Mouse (Mus musculus): ENCODE results near the gene Chmp1a. TPM values are rescaled to one million over a fixed set of nuclear protein-coding genes. Genes with fewer than 3 reads are reported as not detected.
A peak's percentile ranks its signal among the peaks of the same experiment; 100 is the strongest.
"Not testable (repeated sequence)": the region's sequence is repeated elsewhere in the genome, so short reads cannot be mapped to it uniquely, and the experiment has no call there.

Chmp1a gene
- polyA plus RNA-seq, 1 experiment from 2014 or later: 120 TPM

GRCm38 (mm10) chr8:123243053-123243452 lies 30.5 kb upstream of the Chmp1a start:
- no peak for DNase-seq (ENCODE audit: low spot score)
- Histone ChIP-seq H3K4me1 (no peaks in the 10 kb centered on the region), H3K36me3 (peaks cover 68% of the 10 kb centered on the region), H3K9me3 (no peaks in the 10 kb centered on the region), H3K4me3 (no peak overlapping the region), H3K27ac (no peak overlapping the region), H3K27me3 (ENCODE audit: insufficient read depth, poor library complexity, severe bottlenecking) (no peaks in the 10 kb centered on the region)
- 62% methylated on average over 11 of the region's 11 CpGs for WGBS

- Histone ChIP-seq H3K36me3 (peaks cover 60% of the 10 kb centered on the region), H3K27me3 (ENCODE audit: insufficient read depth, poor library complexity, severe bottlenecking) (peaks cover 3% of the 10 kb centered on the region; the same call in 1 of the 2 replicates)
Measured at GRCm38 (mm10) chr8:123242107-123242923, 29.8 kb upstream of the Chmp1a start.

GRCm38 (mm10) chr8:123239398-123239797 lies 26.8 kb upstream of the Chmp1a start:
- no peak overlapping the region for H3K27ac ChIP-seq
- H3K36me3 ChIP-seq: peaks cover 31% of the 10 kb centered on the region
- peaks cover 25% of the 10 kb centered on the region for H3K27me3 ChIP-seq (ENCODE audit: insufficient read depth, poor library complexity, severe bottlenecking)
- H3K9me3 ChIP-seq: no peaks in the 10 kb centered on the region
- no peak for DNase-seq (ENCODE audit: low spot score)
- H3K4me3 ChIP-seq: no peak overlapping the region
- peaks cover 20% of the 10 kb centered on the region for H3K4me1 ChIP-seq
- WGBS: 86% methylated on average over 10 of the region's 10 CpGs

More at GRCm38 (mm10) chr8:123242107-123242923, 29.8 kb upstream of the Chmp1a start:
- no peaks in the 10 kb centered on the region for H3K4me1 ChIP-seq
- no peak overlapping the region for H3K27ac ChIP-seq
- no peak for DNase-seq (ENCODE audit: low spot score)
- H3K4me3 ChIP-seq: no peak overlapping the region
- WGBS: 83% methylated on average over 7 of the region's 7 CpGs
- no peaks in the 10 kb centered on the region for H3K9me3 ChIP-seq

DNA sequence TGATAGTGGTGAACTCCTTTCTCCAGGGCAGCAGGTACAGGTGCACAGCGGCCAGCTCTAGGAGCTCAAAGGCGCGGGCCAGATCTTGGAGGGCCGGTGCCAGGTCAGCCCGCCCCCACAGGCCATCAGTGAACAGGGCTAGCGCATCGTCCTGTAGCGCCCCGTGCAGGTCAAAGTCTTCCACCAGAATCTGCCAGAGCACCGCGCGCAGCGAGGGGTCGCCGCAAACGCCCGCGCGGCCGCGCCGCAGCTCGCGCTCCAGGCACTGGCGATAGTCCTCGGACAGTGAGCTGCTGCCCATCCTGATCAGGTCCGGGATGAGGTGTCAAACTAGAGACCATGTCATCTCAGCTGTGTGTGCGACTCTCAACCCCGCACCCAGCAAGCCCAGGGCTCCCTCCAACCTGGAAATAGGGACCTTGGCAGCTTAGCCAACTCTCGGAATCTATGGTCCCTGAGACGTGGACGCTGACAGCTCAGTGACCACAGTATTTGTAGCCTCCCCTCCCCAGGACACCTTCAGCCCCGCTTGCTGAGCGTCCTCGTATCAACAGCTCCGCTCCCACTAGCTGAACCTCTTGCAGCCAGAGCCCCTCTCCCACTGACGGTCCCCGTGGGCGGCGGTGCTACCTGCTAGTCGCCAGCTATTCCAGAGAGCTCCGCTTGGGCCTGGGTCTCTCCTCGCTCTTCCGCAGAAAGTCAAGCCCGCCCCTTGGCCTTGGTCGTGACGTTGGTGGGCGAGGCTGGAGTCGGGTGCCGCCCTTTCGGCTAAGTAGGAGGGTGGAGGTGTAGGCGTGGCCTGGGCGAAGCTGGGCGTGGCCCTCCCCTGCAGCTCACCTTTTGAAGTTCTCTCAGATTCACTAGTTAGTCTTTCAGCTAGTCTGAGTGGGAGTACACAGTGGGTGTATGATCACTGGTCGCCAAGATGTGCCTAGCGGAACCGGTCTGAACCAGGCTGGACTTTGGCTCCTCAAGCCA lies 23.2 kb upstream of the Chmp1a start, which contains the start of gene Spata2l:
Gene Spata2l, minus strand, starts transcription at position 714 of the 978 bp plus-strand sequence.
- peak within 1 kb of the TSS; percentile 69 for H3K4me3 ChIP-seq
- peak; percentile 97 for DNase-seq (ENCODE audit: low spot score)
- peaks cover 31% of the 10 kb centered on the region for H3K4me1 ChIP-seq
- peak within 1 kb of the TSS; percentile 69 for H3K27ac ChIP-seq
- H3K36me3 ChIP-seq: 0 out of 2 replicates have a peak, but pooled peaks cover 4% of the 10 kb centered on the region
- 3% methylated on average over 57 of the region's 57 CpGs for WGBS
- H3K27me3 ChIP-seq (ENCODE audit: insufficient read depth, poor library complexity, severe bottlenecking): peaks cover 45% of the 10 kb centered on the region
- no peaks in the 10 kb centered on the region for H3K9me3 ChIP-seq

DNA sequence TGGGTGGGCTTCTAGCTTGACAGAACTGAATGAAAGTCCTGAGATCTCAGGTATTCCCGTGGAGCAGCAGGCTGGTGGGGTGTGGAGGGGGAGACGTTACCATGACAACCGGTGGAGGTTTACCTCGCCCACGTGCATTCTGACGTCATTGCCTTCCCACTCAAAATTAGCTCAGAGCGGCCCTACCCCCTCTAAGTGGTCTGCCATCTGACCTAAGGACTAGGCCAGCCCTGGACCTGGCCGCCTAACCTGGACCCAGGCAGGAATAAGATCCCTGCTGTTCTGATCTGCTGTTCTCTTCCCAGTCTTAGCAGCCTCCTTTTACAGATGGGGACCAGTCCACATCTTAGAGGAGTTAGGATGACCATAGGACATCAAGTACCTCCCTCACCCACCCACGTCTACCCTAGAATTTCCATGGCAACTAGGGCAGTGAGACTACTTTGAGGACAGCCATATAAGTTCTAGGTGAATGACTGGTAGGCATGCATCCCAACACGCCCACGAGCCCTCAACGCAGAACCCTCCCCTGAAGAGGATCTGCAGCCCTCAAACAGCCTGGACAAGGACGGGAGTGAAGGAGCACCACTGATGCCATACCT lies 22.5 kb upstream of the Chmp1a start:
- Histone ChIP-seq H3K4me1 (peaks cover 31% of the 10 kb centered on the region), H3K9me3 (no peaks in the 10 kb centered on the region), H3K27me3 (ENCODE audit: insufficient read depth, poor library complexity, severe bottlenecking) (peaks cover 45% of the 10 kb centered on the region), H3K27ac (peak overlapping the region; percentile 69; the same call in 1 of the 2 replicates), H3K36me3 (peaks cover 8% of the 10 kb centered on the region; the same call in 1 of the 2 replicates), H3K4me3 (peak overlapping the region; percentile 69)
- DNase-seq (ENCODE audit: low spot score): no peak
- WGBS: 39% methylated on average over 13 of the region's 13 CpGs

DNA sequence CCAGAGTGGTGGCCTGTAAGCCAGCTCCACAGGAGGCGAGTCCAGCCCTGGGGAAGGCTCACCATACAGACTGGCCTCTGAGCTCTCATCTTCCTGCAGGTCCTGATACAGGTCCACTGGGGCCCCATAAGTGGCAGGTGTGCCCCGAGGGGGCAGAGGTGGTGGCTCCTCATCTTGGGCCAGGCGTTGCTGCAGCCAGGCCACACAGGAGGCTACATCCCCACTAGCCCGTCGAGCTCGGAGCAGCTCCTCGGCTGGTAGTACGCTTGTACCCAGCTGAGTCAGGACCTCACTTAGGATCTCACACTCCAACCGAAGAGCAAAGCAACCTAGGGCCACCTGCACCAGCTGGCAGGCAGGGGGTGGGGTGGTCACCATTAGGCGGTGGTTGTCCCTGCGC lies 21.2 kb upstream of the Chmp1a start:
- Histone ChIP-seq H3K4me1 (peaks cover 31% of the 10 kb centered on the region), H3K4me3 (no peak overlapping the region), H3K27me3 (ENCODE audit: insufficient read depth, poor library complexity, severe bottlenecking) (peaks cover 45% of the 10 kb centered on the region), H3K27ac (no peak overlapping the region), H3K9me3 (no peaks in the 10 kb centered on the region), H3K36me3 (peaks cover 19% of the 10 kb centered on the region)
- WGBS: 79% methylated on average over 11 of the region's 11 CpGs
- no peak for DNase-seq (ENCODE audit: low spot score)

GRCm38 (mm10) chr8:123233300-123233699 lies 20.7 kb upstream of the Chmp1a start:
- DNase-seq (ENCODE audit: low spot score): no peak
- 62% methylated on average over 13 of the region's 13 CpGs for WGBS
- peaks cover 24% of the 10 kb centered on the region for H3K36me3 ChIP-seq
- H3K4me3 ChIP-seq: no peak overlapping the region
- no peak overlapping the region for H3K27ac ChIP-seq
- no peaks in the 10 kb centered on the region for H3K9me3 ChIP-seq
- peaks cover 45% of the 10 kb centered on the region for H3K27me3 ChIP-seq (ENCODE audit: insufficient read depth, poor library complexity, severe bottlenecking)
- peaks cover 31% of the 10 kb centered on the region for H3K4me1 ChIP-seq

GRCm38 (mm10) chr8:123232553-123232952 lies 20.0 kb upstream of the Chmp1a start:
- no peaks in the 10 kb centered on the region for H3K9me3 ChIP-seq
- H3K27ac ChIP-seq: no peak overlapping the region
- 37% methylated on average over 7 of the region's 7 CpGs for WGBS
- peaks cover 45% of the 10 kb centered on the region for H3K27me3 ChIP-seq (ENCODE audit: insufficient read depth, poor library complexity, severe bottlenecking)
- peaks cover 31% of the 10 kb centered on the region for H3K36me3 ChIP-seq
- no peak for DNase-seq (ENCODE audit: low spot score)
- H3K4me3 ChIP-seq: no peak overlapping the region
- H3K4me1 ChIP-seq: peaks cover 31% of the 10 kb centered on the region

DNA sequence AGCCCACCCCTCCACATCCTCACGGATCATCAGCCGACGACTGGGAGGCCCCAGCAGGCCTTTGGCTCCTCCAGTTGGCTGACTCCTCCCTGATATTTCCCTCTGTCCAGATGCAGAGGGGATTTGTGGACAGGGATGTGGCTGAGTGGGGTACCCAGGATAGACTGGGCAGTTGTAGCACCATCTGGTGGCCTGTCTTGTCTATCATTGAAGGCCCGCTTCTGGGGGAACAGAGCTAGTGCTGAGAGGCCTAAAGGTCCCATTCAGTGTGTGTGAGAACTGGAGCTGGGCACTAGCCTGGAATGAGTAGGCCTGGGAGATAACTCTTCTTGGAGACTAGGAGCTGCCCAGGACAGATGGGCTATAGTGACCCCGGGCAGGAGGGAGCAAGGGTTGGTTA lies 19.2 kb upstream of the Chmp1a start:
- Histone ChIP-seq H3K27me3 (ENCODE audit: insufficient read depth, poor library complexity, severe bottlenecking) (peaks cover 37% of the 10 kb centered on the region), H3K36me3 (peaks cover 39% of the 10 kb centered on the region), H3K27ac (no peak overlapping the region), H3K9me3 (no peaks in the 10 kb centered on the region), H3K4me1 (peaks cover 31% of the 10 kb centered on the region), H3K4me3 (no peak overlapping the region)
- 52% methylated on average over 5 of the region's 5 CpGs for WGBS
- no peak for DNase-seq (ENCODE audit: low spot score)

GRCm38 (mm10) chr8:123230326-123230725 lies 17.8 kb upstream of the Chmp1a start:
- peaks cover 41% of the 10 kb centered on the region for H3K36me3 ChIP-seq
- peaks cover 25% of the 10 kb centered on the region for H3K4me1 ChIP-seq
- DNase-seq (ENCODE audit: low spot score); H3K9me3 ChIP-seq; H3K27ac ChIP-seq; H3K4me3 ChIP-seq: not testable (repeated sequence)
- WGBS: 80% methylated on average over 11 of the region's 11 CpGs
- H3K27me3 ChIP-seq (ENCODE audit: insufficient read depth, poor library complexity, severe bottlenecking): peaks cover 29% of the 10 kb centered on the region

DNA sequence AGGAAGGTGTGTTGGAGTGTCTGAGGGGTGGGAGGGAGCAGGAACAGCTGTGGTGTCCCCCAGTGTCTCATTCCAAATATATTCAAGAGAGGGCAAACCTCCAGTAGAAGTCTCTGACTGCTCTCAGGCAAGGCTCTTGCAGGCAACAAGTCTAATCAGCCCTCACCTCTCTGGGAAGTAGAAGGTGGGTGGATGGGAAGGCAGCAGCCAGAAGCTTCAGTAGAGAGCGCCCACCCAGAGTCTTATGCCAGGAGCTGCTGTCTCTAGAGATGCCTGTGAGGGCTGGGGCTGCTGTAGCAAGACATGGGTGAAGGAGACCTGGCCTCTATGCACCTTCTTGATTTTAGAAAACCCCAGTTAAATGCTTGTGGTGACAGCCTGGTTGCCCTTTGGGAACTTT lies 15.9 kb upstream of the Chmp1a start:
- H3K27ac ChIP-seq: no peak overlapping the region
- H3K4me1 ChIP-seq: peaks cover 24% of the 10 kb centered on the region
- WGBS: 94% methylated on average over 1 of the region's 1 CpGs
- H3K9me3 ChIP-seq: no peaks in the 10 kb centered on the region
- peaks cover 41% of the 10 kb centered on the region for H3K36me3 ChIP-seq
- DNase-seq (ENCODE audit: low spot score): no peak
- no peak overlapping the region for H3K4me3 ChIP-seq
- H3K27me3 ChIP-seq (ENCODE audit: insufficient read depth, poor library complexity, severe bottlenecking): peaks cover 10% of the 10 kb centered on the region

Data from heart, embryonic 10.5 days (tissue).